Mouse (Mus musculus) forelimb bud, embryonic 11.5 days (tissue): ENCODE measurements around the gene Rpl29.
A peak's percentile ranks its signal among the peaks of the same experiment; 100 is the strongest.

Experiments
- DNase-seq: peaks from one replicate; pipeline ENCODE4 v3.0.0-alpha.2; 2012; ENCODE audit warnings: low read depth, low spot score

Gene Rpl29

DNA sequence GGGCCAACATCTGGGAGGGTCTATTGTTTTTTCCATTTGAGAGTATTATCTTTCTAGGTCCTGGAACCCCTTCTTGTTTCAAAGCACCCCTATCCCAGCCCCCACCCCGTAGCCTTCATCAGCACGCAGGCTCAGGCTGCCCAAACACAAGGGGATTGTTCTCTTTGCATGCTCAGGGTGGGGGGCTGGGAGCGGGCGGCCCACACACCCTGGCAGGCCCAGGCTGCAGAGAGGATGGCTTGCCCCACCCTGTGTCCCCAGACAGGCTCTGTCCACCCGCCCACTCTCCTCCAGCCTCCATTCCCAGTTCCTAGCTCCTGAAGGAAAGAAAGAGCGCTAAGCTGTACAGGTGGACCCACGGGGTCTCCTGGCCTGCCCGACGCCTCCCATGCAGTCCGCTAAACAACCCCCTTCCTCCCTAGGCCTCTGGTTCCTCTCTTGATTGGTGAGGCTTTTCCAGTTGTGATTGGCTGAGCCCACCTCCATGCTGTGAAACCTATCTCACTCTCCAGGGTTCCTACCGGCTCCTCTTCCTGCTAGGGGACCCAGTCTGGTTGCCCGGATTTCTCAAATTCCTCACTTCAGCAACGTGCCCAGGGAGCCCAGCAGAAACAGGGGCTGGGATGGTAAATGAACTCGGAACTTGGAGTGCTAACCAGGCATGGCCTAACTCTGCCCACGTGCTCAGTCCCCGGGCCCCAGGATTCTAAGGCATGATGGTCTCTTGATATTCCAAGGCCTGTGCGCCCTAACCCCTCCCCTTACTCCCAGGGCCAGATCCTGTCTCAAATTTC lies 25.8 kb downstream of the Rpl29 start:
- peak; percentile 63 for DNase-seq

DNA sequence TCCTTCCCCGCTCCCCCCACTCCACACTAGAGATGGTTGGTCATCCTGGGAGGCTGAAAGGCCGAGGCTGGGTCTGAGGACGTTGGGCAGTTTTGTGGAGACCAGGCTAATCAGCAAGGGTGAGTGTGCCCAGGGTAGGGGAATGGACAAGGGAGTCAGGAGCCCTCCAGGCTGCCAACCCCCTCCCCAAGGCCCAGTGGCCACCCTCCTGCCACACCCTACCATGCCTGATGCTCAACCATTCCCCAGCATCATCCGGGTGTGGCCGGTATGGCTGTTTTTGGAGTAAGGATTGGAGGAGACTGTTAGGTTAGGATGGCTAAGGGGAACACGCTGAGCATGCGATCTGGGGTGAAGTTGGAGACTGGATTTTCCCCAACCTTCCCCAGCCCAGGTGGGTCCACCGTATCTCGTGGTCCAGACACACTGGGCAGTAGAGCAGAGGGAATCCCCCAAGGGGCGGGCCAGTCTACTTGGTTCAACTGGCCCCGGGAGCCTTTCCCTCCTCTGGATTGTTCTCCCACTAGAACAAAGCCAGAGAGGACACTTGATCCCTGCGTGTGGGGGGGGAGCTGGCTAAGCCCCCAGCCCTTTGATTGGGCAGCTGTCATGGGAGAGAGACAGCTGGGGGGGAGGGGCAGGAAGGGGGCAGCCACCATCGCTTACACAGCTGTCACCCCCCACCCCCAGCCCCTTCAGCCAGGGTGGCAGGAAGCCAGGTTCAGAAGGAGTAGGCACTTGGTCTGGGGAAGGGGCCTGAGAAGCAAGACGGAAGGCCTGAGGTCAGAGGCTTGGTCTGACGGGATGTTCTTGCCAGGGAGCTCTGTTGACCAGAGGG lies 27.3 kb downstream of the Rpl29 start:
- no peak for DNase-seq

DNA sequence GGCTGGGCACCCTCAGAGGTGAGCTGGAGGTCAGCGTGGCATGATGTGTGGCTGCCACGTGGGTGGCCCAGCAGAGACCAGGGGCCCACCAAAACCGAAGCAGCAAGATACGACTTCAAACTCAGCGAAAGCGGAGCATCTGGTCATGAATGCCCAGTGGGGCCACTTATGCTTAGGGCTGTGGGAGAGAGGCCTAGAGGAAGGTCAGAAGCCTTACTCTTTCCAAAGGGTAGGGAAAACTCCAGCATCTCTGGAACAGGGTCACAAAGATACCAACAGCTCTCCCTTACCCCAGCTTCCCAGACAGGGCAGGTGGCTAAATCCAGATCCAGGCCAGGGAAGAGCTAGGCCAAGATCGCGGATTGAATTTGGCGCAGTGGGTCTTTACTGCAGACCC lies 27.9 kb downstream of the Rpl29 start:
- no peak for DNase-seq

DNA sequence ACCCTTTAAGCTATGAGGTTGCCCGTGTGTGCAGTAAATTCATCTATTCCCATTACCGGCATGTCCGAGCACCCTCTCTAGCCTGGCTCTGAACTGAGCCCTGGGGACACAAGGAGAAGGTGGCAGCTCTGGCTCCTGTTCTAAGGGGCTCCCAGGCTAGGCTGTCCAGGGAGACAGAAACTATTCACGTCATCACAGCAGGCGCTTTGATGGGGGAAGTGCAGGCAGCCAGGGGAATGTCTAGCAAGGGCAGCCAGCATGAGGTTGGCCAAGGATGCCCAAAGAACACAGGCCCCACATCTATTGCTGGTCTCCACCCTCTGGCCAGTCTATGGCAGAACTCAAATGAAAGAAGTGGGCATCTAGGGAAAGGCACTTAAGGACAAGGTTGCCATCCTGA lies 28.7 kb downstream of the Rpl29 start:
- no peak for DNase-seq

DNA sequence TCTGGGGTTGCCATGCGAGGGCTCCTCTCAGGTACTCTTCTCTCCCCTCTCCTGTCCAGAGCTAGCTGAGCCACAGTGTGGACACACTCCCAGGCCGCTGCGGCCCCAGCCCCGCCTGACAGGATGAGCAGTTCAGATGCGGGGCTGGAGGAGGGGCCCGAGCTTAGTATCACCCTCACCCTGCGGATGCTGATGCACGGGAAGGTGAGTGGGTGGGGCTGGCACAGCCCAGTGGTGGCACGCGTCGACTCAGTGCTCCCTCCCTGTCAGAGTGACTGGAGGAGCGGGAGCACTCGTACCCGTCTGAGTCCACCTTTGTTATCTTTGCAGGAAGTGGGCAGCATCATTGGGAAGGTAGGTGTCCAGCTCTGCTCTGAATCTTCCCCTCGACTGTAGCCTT lies 30.7 kb downstream of the Rpl29 start:
- DNase-seq = no peak

DNA sequence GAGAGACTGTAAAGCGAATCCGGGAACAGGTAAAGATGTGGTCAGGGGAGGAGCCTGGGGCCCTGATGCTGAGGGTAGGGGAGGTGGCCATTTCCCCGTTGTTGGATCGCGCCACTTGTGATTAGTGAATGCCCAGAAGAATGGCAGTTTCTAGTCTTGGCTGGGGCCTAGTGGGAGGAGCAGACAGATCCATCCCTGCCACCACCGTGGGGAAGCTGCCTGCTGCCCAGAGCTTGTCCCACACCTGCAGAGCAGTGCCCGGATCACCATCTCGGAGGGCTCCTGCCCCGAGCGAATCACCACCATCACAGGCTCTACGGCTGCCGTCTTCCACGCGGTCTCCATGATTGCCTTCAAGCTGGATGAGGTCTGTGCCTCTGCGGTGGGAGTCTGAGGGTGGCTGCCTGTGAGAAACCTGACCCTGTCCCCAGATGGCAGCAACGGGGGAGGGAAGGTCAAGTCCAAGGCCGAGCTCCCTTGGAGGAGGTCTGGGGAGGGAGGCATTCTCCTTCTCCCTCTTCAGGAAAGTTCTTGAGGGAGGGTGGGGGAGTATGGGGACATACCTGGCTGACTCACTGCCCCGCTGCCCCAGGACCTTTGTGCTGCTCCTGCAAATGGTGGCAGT lies 31.3 kb downstream of the Rpl29 start:
- no peak for DNase-seq

DNA sequence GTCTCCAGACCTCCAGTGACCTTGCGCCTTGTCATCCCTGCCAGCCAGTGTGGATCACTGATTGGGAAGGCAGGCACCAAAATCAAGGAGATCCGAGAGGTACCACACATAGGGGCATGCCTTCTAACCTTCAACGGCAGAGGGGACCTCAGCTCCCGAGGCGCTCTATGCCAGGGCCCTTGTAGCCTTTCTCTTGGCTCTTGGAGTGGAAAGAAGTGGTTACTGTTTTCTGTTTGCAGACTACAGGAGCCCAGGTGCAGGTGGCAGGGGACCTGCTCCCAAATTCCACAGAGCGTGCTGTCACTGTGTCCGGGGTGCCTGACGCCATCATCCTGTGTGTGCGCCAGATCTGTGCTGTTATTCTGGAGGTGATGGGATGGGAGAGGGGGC lies 31.8 kb downstream of the Rpl29 start:
- DNase-seq = no peak

DNA sequence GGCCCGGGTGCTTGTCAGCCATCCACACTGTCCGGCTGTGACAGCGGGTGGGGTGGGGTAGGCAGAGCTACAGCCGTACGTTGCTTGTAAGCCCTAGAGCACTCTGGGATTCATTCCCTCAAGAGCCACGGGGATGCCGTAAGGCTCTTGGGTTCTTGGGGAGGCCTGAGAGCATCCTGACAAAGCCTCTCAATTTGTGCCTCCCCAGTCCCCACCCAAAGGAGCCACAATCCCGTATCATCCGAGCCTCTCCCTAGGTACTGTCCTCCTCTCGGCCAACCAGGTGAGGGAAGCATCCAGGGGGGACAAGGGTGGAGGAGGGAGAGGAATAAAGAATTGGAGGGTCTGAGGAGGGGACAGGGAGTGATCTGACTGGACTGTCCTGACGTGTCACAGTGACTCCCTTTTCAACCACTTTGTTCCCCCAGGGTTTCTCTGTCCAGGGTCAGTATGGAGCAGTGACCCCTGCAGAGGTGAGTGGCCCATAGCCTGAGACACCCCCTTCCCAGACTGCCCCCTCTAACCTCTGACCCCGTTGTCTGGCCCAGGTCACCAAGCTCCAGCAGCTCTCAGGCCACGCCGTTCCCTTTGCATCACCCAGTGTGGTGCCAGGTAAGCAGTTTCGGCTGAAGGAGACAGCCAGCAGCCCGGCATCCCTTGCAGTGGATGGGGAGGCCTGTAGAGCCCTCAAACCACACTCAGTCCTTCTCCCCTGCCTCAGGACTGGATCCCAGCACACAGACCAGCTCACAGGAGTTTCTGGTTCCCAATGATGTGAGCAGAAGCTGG lies 32.6 kb downstream of the Rpl29 start:
- no peak for DNase-seq

DNA sequence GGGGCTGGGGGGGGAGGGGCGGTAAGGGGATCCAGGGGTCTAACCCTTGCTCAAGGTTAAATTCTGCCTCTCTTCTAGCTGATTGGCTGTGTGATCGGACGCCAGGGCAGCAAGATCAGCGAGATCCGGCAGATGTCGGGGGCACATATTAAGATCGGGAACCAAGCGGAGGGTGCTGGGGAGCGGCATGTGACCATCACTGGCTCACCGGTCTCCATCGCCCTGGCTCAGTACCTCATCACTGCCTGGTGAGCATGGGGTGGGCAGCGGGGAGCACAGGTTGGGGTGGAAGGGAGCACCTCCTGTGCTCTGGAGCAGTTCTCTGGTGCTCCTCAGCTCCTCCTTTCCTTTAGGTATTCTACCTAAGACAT lies 33.2 kb downstream of the Rpl29 start:
- DNase-seq = no peak

DNA sequence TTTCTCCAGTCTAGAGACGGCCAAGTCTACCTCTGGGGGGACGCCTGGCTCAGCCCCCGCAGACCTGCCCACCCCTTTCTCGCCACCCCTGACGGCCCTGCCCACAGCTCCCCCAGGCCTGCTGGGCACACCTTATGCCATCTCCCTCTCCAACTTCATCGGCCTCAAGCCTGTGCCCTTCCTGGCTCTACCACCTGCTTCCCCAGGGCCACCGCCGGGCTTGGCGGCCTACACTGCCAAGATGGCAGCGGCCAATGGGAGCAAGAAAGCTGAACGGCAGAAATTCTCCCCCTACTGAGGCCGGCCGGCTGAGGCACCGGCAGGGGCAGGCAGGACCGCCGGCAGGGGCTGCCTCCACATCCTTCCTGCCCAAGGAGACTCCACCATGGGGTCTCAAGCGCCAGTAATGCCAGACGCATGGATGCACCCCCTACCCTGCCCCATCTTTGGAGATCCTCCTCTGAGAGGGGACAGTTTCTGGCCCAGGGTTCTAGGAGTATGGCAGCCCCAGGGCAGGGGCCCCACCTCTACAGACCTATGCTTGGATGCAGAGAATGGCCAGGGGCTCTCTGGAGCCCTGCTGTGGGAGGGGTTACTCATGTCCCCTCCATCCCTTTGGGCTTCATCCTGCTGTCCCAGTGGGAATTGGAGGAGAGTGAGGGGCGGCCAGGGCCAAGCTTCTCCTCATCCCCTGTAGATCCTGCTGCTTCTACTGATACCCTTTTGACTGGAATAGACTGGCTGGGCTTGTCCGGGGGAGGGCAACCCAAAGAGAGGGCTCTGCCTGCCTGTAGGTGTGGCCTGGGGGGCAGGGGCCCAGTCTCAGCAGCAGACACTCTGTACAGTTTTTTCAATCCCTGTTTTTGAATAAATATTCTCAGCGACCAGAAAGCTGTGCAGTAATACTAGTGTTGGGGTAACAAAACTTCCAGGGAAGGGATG lies 34.1 kb downstream of the Rpl29 start:
- no peak for DNase-seq

DNA sequence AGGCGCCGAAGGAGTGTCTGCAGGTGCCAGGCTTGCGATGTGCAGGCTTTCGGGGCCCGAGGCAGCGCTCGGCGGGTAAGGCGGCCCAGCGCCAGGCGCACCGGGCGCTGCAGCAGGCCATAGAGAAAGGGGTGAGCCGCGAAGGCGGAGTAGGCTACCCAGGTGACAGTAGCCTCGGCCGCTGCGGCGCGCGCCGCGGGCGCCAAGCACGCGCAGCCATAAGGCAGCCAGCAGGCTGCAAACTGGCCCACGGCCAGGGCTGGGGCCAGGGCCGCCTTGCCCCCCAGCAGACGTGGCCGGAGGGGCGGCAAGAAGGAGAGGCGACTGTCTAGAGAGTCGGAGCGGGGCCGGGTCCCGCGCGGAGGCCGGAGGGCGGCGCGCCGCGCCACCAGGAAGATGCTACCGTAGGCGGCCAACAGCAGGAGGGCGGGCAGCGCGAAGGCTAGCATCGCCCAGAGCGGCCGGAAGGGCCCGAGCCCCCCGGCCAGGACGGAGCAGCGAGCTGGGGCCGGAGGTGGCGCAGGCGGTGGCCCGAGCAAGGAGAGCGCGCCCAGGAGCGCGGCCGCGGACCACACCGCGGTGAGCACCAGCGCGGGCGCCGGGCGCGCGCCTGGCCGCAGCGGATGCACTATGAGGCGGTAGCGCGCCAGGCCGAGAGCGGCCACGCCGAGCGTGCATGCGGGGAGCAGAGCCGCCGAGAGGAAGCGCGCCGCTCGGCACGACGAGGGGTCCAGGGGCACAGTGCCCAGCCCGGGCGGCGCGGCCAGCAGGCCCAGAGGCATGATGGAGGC lies 35.7 kb downstream of the Rpl29 start:
- peak; percentile 69 for DNase-seq

DNA sequence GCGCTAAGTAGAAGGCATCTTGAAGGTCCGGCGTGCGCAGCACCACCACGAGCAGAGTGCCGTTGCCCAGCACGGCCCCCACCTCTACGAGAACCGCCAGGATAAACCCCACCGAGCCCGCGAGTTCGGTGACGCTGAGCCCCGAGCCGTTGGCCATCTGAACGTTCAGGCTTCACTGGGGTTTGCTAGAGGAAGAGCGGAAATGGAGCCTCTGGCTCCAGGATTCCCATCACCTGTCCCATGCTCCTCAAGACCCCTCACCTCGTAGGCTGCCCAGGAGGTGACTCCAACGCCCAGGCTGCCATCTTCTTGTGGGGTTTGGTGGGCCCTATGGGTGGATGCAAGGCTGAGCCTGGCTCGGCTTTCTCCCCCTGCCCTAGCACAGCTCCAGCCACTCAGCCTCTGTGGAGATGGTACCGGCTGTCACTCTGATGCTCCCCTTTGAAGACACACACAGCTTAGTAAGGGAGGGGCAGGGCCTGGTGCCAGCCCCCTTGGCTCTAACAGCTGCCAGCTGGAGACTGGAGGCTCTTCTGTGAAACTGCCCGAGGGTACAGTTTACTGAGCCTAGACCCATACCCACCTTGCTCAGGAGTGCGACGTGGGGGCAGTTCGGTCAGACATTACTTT lies 36.4 kb downstream of the Rpl29 start, which contains the start of gene Gpr62:
Gene Gpr62, minus strand, starts transcription at position 368 of the 630 bp plus-strand sequence.
- DNase-seq = no peak

DNA sequence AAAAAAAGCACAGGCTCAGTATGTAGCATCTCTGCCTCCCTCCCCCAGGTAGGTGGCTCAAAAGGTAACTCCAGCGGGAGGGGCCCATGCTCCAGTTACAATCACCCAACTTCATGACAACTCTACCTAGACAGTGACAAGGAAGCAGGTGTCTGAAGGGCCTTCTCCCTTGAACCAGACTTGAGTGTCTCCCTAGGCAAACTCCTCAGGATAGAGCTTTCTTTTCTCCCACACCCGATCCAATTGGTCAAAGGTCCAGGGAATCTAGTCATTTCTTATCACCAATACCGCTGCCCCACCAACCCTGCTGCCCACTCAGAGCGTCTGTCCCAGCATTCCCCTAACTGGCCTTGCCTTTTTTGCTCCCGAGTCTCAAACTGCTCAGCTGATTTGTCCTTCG lies 37.5 kb downstream of the Rpl29 start:
- DNase-seq = no peak

DNA sequence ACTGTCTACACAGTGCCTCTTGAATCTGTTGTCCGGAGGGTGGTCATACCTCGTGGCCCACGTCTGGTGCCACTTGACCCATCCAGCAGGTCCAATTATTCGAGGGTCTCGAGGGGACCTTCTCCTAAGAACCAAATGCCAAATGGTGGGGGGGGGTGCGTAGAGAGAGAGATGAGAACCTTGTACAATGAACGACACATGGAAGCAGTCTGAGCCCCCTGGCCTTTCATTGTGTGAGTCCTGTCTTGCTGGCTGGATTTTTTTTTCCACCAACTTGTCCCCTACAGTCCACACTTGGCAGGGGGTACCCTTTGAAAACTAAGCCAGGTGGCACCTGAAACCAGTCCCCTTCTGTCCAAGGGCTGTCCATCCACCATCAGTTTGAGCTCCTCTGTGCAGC lies 38.5 kb downstream of the Rpl29 start:
- DNase-seq = no peak

DNA sequence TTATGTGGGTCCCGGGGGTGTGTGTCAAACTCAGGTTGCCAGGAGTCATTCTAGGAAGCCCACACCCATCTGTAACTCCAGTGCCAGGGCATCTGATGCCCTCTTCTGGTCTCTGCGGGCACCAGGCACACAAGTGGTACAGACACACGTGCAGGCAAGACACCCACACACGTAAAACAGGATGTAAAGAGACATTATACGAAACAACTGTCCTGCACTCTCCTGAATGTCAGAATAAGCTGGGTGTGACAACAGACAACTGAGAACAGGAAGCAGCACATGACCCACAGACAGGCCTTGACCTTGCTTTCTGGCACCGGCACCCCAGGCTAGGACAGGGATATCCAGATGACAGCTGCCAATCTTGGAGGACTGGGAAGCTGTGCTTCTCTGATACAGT lies 40.1 kb downstream of the Rpl29 start:
- no peak for DNase-seq

DNA sequence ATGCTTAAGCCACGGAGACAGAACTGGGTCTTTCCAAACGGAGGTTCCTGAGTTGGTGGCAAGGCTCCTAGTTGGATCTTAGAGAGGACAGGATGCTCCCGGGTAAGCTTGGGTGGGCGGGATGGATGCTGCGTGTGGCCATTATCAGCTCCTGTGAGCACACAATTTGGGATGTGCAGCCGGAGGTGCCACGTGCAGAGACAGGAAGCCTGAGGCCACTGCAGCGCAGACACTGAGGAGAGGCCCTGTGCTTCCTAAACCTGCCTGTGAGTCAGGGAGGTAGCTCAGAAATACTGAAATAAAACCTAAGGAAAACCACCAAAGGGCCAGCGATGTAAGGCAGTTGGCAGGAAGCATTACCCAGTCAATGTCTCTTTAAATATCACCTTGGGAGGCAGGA lies 40.5 kb downstream of the Rpl29 start:
- DNase-seq = no peak

DNA sequence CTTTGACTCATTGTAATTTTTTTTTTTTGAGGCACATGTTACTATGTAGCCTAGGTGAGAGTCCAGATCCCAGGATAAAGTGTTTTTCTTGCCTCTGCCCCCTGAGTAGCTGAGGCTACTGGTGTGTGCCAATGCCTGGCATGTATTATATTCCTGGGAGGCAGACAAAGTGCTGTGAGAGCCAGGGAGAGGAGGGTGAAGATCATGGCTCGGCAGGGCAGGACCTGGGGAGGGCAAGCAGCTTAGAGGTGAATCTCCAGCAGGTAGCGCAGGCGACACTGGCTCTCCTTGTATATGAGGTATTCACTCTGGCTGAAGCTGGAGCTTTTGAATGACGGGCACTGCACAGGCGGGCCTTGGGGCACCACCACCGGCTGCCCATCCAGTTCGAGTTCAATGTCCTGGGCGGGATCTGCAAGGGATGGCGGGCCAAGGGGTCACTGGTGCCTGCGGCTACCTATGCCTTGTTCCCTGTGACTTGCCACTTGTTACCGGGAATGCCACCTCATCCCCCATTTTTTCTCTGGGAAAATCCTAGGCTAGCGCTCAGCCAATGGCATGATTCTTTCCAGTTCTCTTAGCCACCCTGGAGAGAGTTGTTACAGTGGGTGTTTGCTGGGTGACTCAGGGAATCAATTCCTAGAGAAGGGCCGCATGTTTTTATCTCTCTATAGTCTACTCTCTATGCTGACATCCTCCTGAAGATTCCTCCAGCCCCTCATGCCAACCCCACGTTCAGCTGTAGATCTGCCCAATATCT lies 41.9 kb downstream of the Rpl29 start:
- DNase-seq = no peak

DNA sequence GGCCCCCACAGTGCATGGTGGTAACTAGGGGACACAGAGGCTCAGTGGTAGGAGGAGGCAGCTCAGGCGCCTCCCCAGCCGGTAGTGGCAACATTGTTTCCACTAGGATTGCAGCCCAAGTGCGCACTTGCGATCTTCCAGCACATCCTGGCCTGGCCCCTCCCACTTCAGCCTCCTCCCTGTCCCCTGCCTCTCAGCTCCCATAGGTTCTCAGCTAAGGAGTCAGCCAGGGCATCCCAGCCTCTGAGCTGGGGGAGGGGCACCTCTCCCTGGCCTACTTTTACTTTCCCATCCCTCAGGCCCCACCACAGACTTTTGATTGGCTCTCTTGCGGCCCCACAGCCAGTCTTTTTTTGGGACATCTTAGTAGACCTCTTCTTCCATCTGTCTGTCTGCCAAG lies 42.6 kb downstream of the Rpl29 start:
- DNase-seq = no peak

DNA sequence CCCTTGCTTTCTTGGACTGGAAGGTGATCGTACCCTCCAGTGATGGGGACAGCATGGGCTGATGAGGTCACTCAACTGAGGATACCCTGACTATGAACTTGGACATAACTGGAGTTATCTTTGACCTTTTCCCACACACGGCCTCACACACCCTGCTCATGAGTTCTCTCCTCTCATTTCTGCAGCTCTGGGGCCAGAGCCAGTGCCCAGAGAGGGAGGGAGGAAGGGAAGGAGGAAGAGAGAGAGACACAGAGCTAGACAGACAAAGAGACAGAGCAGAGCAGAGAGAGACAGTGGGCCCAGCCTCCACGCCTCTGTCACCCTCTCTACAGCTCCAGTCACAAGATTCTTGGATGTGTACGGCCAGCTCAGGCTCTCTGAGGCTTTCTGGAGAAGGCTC lies 43.1 kb downstream of the Rpl29 start:
- DNase-seq = no peak
